Mouse (Mus musculus) liver, embryonic 14.5 days (tissue): ENCODE measurements at regions not wholly inside any gene's neighbourhood (a gene's known extent, or its start where the extent isn't known, plus 50 kb on each side); places are given as distances from the start of the nearest gene placed in this dataset.

ENCODE experiments used
- ATAC-seq: fragments of 200-750 bp; cut with Nextera tagmentation; 2 replicates; pipeline ENCODE4 v1.8.0; 2017; ENCODE audit warnings: moderate number of reproducible peaks, mild to moderate bottlenecking, moderate library complexity; ENCODE audit not compliant: insufficient read depth
- DNase-seq, 3 experiments: peaks; one replicate each; pipeline ENCODE4 v3.0.0-alpha.2; 2012 to 2013; ENCODE audit warnings: low read depth in 3 of 3, low spot score in 3 of 3
- H3K27ac ChIP-seq: fragments of 300-500 bp; sonication (generic); 2 replicates; pipeline ENCODE4 v1.5.1; 2014; ENCODE audit warnings: moderate library complexity, mild to moderate bottlenecking, control low read depth, inconsistent platforms
- H3K27me3 ChIP-seq: fragments of 300-500 bp; sonication (generic); 2 replicates; pipeline ENCODE4 v1.6.1; 2014; ENCODE audit warnings: mild to moderate bottlenecking, low read length, moderate library complexity; ENCODE audit not compliant: control insufficient read depth, insufficient read depth
- H3K36me3 ChIP-seq: fragments of 300-500 bp; sonication (generic); replicated peaks from 2 replicates; pipeline ENCODE4 v1.6.1; 2014; ENCODE audit warnings: low read depth; ENCODE audit not compliant: control insufficient read depth, insufficient read depth
- H3K4me1 ChIP-seq, 2 experiments: fragments of 200-500 bp in 1 of 2; fragments of 300-500 bp in 1 of 2; sonication (generic) in 1 of 2; replicated peaks; 2 replicates each; pipeline ENCODE4 v1.6.1; 2012 to 2014; ENCODE audit warnings: antibody characterized with exemption in 1 of 2, inconsistent platforms in 1 of 2, low read length in 1 of 2; ENCODE audit not compliant: control insufficient read depth in 2 of 2, insufficient read depth in 2 of 2
- H3K4me2 ChIP-seq: fragments of 300-500 bp; sonication (generic); 2 replicates; pipeline ENCODE4 v1.6.1; 2014; ENCODE audit warnings: low read depth, mild to moderate bottlenecking, control low read depth, moderate library complexity
- H3K4me3 ChIP-seq, 2 experiments: fragments of 200-500 bp in 1 of 2; fragments of 300-500 bp in 1 of 2; sonication (generic) in 1 of 2; 2 replicates each; pipeline ENCODE4 v1.5.1; 2012 to 2014; ENCODE audit warnings: low read depth in 2 of 2, low read length in 2 of 2, mild to moderate bottlenecking in 2 of 2, control low read depth in 1 of 2, inconsistent platforms in 1 of 2, moderate library complexity in 1 of 2; ENCODE audit not compliant: insufficient read depth in 1 of 2
- H3K9ac ChIP-seq: fragments of 300-500 bp; sonication (generic); replicated peaks from 2 replicates; pipeline ENCODE4 v1.6.1; 2014; ENCODE audit warnings: mild to moderate bottlenecking, control low read depth, moderate library complexity
- H3K9me3 ChIP-seq: fragments of 300-500 bp; sonication (generic); 2 replicates; pipeline ENCODE4 v1.6.1; 2016; ENCODE audit warnings: low read length, mixed read lengths; ENCODE audit not compliant: control insufficient read depth
- CTCF ChIP-seq: IDR thresholded peaks from 2 replicates; pipeline ENCODE4 v1.5.1; 2016; ENCODE audit warnings: antibody characterized with exemption, low read depth, control low read depth
- EP300 ChIP-seq: IDR thresholded peaks from 2 replicates; pipeline ENCODE4 v1.6.1; 2016; ENCODE audit warnings: antibody characterized with exemption, low read depth
- WGBS: fragments of 180-500 bp; shearing (Covaris S2); extraction: QIAGEN DNeasy Blood & Tissue Kit; methylation state at CpG from one replicate; pipeline ENCODE4 v1.1.7; 2014; ENCODE audit not compliant: insufficient replicate concordance; 5-methylcytosine and 5-hydroxymethylcytosine counted together

- DNase-seq (no peak), ATAC-seq (no peak)
- WGBS, result 56% methylated on average over 8 of the region's 8 CpGs
- Histone ChIP-seq H3K9ac (no peak overlapping the region), H3K4me1 (no peaks in the 10 kb centered on the region), H3K4me2 (no peak overlapping the region), H3K9me3 (no peaks in the 10 kb centered on the region), H3K4me3 (no peak overlapping the region), H3K36me3 (no peaks in the 10 kb centered on the region), H3K27ac (no peak overlapping the region), H3K27me3 (no peaks in the 10 kb centered on the region)
- no peak for TF ChIP-seq CTCF
- no peak for TF ChIP-seq EP300
These were observed 576.3 kb upstream of the Zeb2 start for GRCm38 (mm10) chr2:45693291-45694020.

GRCm38 (mm10) chr2:45692819-45693218, 575.6 kb upstream of the Zeb2 start:
- no peak overlapping the region for H3K27ac ChIP-seq

GRCm38 (mm10) chr2:45688996-45689395, 571.8 kb upstream of the Zeb2 start:
- TF ChIP-seq EP300 (no peak), CTCF (no peak)
- H3K27ac ChIP-seq, result no peak overlapping the region
- H3K4me2 ChIP-seq, result no peak overlapping the region
- no peaks in the 10 kb centered on the region for H3K9me3 ChIP-seq
- DNase-seq (no peak), ATAC-seq (no peak)
- no peaks in the 10 kb centered on the region for H3K36me3 ChIP-seq
- 61% methylated on average over 1 of the region's 1 CpGs for WGBS
- H3K9ac ChIP-seq, result no peak overlapping the region
- H3K4me3 ChIP-seq, result no peak overlapping the region
- no peaks in the 10 kb centered on the region for H3K4me1 ChIP-seq
- no peaks in the 10 kb centered on the region for H3K27me3 ChIP-seq

More at GRCm38 (mm10) chr2:45692819-45693218, 575.6 kb upstream of the Zeb2 start:
- ATAC-seq, result no peak
- TF ChIP-seq CTCF, result no peak
- no peak for TF ChIP-seq EP300
- Histone ChIP-seq H3K4me2 (no peak overlapping the region), H3K36me3 (no peaks in the 10 kb centered on the region), H3K4me1 (no peaks in the 10 kb centered on the region), H3K9me3 (no peaks in the 10 kb centered on the region), H3K4me3 (no peak overlapping the region), H3K27me3 (no peaks in the 10 kb centered on the region), H3K9ac (no peak overlapping the region)
- no peak for DNase-seq
- 37% methylated on average over 1 of the region's 1 CpGs for WGBS

GRCm38 (mm10) chr2:45681251-45681650, 564.1 kb upstream of the Zeb2 start:
- no peak for ATAC-seq
- H3K4me3 ChIP-seq, result no peak overlapping the region
- H3K4me1 ChIP-seq, result no peaks in the 10 kb centered on the region
- 56% methylated on average over 1 of the region's 1 CpGs for WGBS
- no peaks in the 10 kb centered on the region for H3K9me3 ChIP-seq
- no peaks in the 10 kb centered on the region for H3K27me3 ChIP-seq
- TF ChIP-seq EP300, result no peak
- TF ChIP-seq CTCF, result no peak
- no peak for DNase-seq
- no peak overlapping the region for H3K4me2 ChIP-seq
- H3K27ac ChIP-seq, result no peak overlapping the region
- no peak overlapping the region for H3K9ac ChIP-seq
- H3K36me3 ChIP-seq, result no peaks in the 10 kb centered on the region

- ATAC-seq (no peak), DNase-seq (no peak)
- Histone ChIP-seq H3K36me3 (no peaks in the 10 kb centered on the region), H3K9me3 (no peaks in the 10 kb centered on the region), H3K9ac (no peak overlapping the region), H3K4me3 (no peak overlapping the region), H3K4me2 (no peak overlapping the region), H3K27ac (no peak overlapping the region), H3K4me1 (no peaks in the 10 kb centered on the region), H3K27me3 (no peaks in the 10 kb centered on the region)
- TF ChIP-seq EP300, result no peak
- TF ChIP-seq CTCF, result no peak
- WGBS, result 65% methylated on average over 10 of the region's 10 CpGs
These were observed 562.1 kb upstream of the Zeb2 start for GRCm38 (mm10) chr2:45679101-45679895.
